Mouse (Mus musculus) midbrain, postnatal 0 days (tissue): ENCODE measurements around the gene Evx2. TPM values are rescaled to one million over a fixed set of nuclear protein-coding genes. Genes with fewer than 3 reads are reported as not detected.

Experiments
- ATAC-seq: fragments of 200-750 bp; cut with Nextera tagmentation; 2 replicates; pipeline ENCODE4 v1.8.0; 2017; ENCODE audit warnings: moderate number of reproducible peaks, mild to moderate bottlenecking, moderate TSS enrichment, moderate library complexity; ENCODE audit not compliant: low FRiP score
- DNase-seq: peaks from one replicate; pipeline ENCODE4 v3.0.0-alpha.2; 2015; ENCODE audit warnings: low spot score
- H3K27ac ChIP-seq: fragments of 300-500 bp; sonication (generic); 2 replicates; pipeline ENCODE4 v1.5.1; 2014; ENCODE audit warnings: low read depth, mild to moderate bottlenecking, low read length, mixed read lengths
- H3K27me3 ChIP-seq: fragments of 300-500 bp; sonication (generic); 2 replicates; pipeline ENCODE4 v1.6.1; 2014; ENCODE audit warnings: low read length, control low read depth, mixed read lengths; ENCODE audit not compliant: insufficient read depth
- H3K36me3 ChIP-seq: fragments of 300-500 bp; sonication (generic); 2 replicates; pipeline ENCODE4 v1.6.1; 2014; ENCODE audit warnings: low read length, control low read depth, mixed read lengths; ENCODE audit not compliant: insufficient read depth
- H3K4me1 ChIP-seq: fragments of 300-500 bp; sonication (generic); 2 replicates; pipeline ENCODE4 v1.6.1; 2014; ENCODE audit warnings: mild to moderate bottlenecking, control low read depth, antibody characterized with exemption, low read length, mixed read lengths; ENCODE audit not compliant: insufficient read depth
- H3K4me2 ChIP-seq: fragments of 300-500 bp; sonication (generic); 2 replicates; pipeline ENCODE4 v1.6.1; 2014; ENCODE audit warnings: low read depth, mild to moderate bottlenecking, low read length, mixed read lengths; ENCODE audit not compliant: poor library complexity, severe bottlenecking
- H3K4me3 ChIP-seq: fragments of 300-500 bp; sonication (generic); 2 replicates; pipeline ENCODE4 v1.5.1; 2014; ENCODE audit warnings: low read depth, mild to moderate bottlenecking, low read length, moderate library complexity
- H3K9ac ChIP-seq: fragments of 300-500 bp; sonication (generic); replicated peaks from 2 replicates; pipeline ENCODE4 v1.6.1; 2014; ENCODE audit warnings: mild to moderate bottlenecking, low read length, moderate library complexity, mixed read lengths; ENCODE audit not compliant: poor library complexity, severe bottlenecking
- H3K9me3 ChIP-seq: fragments of 300-500 bp; sonication (generic); 2 replicates; pipeline ENCODE4 v1.6.1; 2016; ENCODE audit warnings: low read length, control low read depth
- CTCF ChIP-seq: IDR thresholded peaks from 2 replicates; pipeline ENCODE4 v1.5.1; 2016; ENCODE audit warnings: antibody characterized with exemption, mild to moderate bottlenecking
- WGBS: fragments of 180-500 bp; shearing (Covaris S2); extraction: QIAGEN DNeasy Blood & Tissue Kit; methylation state at CpG from one replicate; pipeline ENCODE4 v1.1.7; 2014; 5-methylcytosine and 5-hydroxymethylcytosine counted together
- polyA plus RNA-seq: library from polyadenylated mRNA; unstranded; fragments of >200 nt; fragmentation: Nextera tagmentation; extraction: Ambion mirVana; gene quantifications from 2 replicates; pipeline ENCODE4 v1.2.1, GENCODE M21; 2015
- total RNA-seq: library from RNA; depleted of rRNA; stranded (reverse); fragments of >200 nt; gene quantifications from 2 replicates; pipeline ENCODE4 v1.2.3, GENCODE M21; 2014

Evx2 gene
- total and polyA plus RNA-seq, 2 experiments from 2014 or later = 0.33 to 4.2 TPM

DNA sequence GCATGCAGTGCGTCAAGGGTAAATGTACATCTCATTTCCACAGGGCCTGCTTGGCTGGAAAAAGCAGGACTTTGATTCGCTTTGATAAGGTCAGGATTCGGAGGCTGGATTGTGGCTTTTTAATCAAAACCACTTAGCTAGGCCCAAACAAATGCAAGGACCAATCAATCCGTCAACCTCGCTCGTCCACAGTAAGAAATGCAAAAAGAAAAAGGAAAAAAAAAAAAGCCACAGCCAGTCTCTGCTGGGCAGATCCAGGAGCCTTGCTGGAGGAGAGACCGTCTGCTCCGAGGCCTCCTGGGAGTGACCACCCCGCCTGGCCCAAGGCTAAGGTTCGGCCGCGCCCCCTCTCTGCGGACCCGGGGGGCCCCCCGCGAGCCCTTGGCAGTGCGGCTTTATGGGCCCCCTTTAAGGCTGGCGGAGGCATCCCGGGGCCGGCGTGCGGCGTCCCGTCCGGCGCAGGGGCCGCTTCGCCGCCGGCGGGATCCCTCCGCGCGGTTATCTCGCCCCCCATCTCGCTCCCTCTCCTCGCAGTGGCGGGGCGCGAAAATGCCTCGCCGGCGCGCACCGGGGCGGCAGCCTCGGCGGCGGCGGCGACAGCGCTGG lies 45.1 kb upstream of the Evx2 start, which contains the start of gene Hoxd8:
Gene Hoxd8, plus strand, starts transcription at position 223 of the 606 bp plus-strand sequence.
- no peak within 1 kb of the TSS for H3K9ac ChIP-seq
- peaks cover 86% of the 10 kb centered on the region for H3K27me3 ChIP-seq
- WGBS = under 1% methylated on average over 30 of the region's 52 CpGs
- DNase-seq (no peak), ATAC-seq (no peak)
- TF ChIP-seq CTCF = no peak
- no peaks in the 10 kb centered on the region for H3K36me3 ChIP-seq
- no peaks in the 10 kb centered on the region for H3K4me1 ChIP-seq
- no peaks in the 10 kb centered on the region for H3K9me3 ChIP-seq
- peak within 1 kb of the TSS; percentile 36 for H3K4me2 ChIP-seq
- no peak within 1 kb of the TSS for H3K27ac ChIP-seq
- peak within 1 kb of the TSS; percentile 24 for H3K4me3 ChIP-seq

DNA sequence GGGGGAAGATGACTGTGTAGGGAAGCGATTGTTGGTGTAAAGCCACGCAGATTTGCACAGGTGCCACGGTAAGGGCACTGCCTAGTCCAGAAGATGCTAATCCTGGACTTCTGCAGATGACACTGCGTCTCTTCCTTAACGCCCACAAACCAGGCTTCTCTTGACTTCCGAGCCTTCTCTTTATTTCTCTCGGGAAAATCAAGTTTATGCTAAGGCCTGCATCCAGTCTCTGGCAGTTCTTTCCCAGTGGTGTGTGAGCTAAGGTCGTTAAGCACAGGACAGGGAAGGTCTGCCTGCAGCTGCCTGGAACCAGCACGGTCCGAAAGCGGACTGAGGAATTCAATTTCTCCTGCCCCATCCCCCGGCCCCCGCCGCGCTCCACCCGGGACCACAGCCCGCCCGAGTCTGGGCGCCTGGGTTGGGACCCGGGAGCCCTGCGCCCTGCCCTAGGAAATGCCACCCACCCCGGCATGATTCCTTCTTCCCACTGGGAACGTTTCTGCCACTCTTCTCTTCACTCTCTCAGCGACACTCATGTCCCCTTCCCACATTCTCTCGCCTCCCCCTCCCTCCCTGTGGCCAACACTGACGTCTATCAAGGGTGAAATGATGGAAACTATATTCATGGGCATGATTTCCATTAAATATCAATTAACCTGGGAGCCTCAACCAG lies 44.5 kb upstream of the Evx2 start:
- Histone ChIP-seq H3K4me3 (no peak overlapping the region), H3K27ac (no peak overlapping the region), H3K27me3 (peaks cover 85% of the 10 kb centered on the region), H3K4me1 (no peaks in the 10 kb centered on the region), H3K9ac (no peak overlapping the region), H3K4me2 (no peak overlapping the region), H3K9me3 (no peaks in the 10 kb centered on the region), H3K36me3 (no peaks in the 10 kb centered on the region)
- DNase-seq (no peak), ATAC-seq (no peak)
- 3% methylated on average over 26 of the region's 26 CpGs for WGBS
- no peak for TF ChIP-seq CTCF

GRCm38 (mm10) chr2:74703317-74703716 lies 44.0 kb upstream of the Evx2 start:
- Histone ChIP-seq H3K27ac (no peak overlapping the region), H3K27me3 (peaks cover 83% of the 10 kb centered on the region), H3K9me3 (no peaks in the 10 kb centered on the region), H3K36me3 (no peaks in the 10 kb centered on the region), H3K4me2 (no peak overlapping the region), H3K4me3 (no peak overlapping the region), H3K4me1 (no peaks in the 10 kb centered on the region), H3K9ac (no peak overlapping the region)
- no peak for TF ChIP-seq CTCF
- DNase-seq (no peak), ATAC-seq (no peak)
- 3% methylated on average over 10 of the region's 10 CpGs for WGBS

DNA sequence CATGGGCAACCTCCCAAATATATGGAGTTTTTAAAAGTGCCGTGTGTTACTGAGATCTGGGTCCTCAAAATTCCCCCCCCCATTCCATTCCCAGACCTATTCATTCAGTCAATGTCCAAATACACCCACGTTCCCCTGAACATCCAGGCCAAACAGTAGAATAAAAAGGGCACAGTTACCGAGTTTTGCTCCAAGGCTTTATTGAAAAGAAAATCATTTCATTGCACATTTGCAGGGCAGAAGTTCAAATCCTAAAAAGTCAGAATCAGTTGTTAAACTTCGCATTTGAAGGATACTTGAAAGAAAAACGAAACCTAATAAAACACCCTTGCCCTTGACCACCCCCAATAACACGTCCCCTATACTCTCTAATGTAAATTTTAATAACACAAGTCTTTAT lies 43.5 kb upstream of the Evx2 start:
- Histone ChIP-seq H3K36me3 (no peaks in the 10 kb centered on the region), H3K27ac (no peak overlapping the region), H3K9me3 (no peaks in the 10 kb centered on the region), H3K9ac (no peak overlapping the region), H3K4me1 (0 out of 2 replicates have a peak, but pooled peaks cover under 1% of the 10 kb centered on the region), H3K4me3 (no peak overlapping the region), H3K27me3 (peaks cover 81% of the 10 kb centered on the region), H3K4me2 (no peak overlapping the region)
- 16% methylated on average over 6 of the region's 6 CpGs for WGBS
- TF ChIP-seq CTCF = no peak
- ATAC-seq (no peak), DNase-seq (no peak)

DNA sequence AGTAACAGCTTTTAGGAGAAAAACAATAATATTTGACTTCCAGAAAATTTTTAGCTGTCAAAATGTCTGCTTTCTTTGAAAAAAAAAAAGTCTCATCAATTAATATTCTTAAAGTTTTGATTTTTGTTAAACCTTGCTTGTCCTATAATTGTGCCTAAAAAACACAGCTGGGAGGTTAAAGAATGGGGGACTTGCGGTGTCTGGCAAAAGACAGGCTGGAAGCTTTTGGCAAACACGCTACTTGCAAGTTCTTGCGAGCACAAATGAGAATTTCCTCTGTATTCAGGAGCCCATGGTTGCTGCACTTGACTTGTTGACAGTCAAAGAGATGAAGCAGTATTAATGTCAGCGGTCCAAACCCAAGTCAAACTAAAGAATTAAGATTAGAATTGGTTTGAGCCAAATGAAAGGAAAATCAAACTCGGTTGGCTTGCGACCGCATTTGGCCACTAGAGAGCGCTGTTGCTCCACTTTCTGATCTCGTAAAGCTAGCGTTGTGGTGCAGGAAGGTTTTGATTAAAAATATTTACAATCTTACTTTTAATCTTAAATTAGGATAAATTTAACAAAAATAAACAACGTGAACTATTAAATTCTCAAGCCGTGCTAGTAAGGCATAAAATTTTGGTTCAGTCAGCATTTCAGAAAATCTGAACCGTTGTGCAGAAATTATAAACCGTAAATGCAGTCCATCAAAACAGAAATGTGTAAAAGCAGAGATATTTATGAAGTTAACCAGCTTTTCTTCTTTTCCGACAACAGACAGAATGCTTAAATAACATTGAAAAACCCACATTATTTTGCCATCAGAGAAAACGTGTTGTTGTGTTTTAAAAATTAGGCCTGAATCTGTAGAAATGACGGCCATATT lies 42.8 kb upstream of the Evx2 start:
- WGBS = 12% methylated on average over 17 of the region's 17 CpGs
- Histone ChIP-seq H3K36me3 (no peaks in the 10 kb centered on the region), H3K4me2 (no peak overlapping the region), H3K4me3 (no peak overlapping the region), H3K27ac (no peak overlapping the region), H3K27me3 (peaks cover 81% of the 10 kb centered on the region), H3K9me3 (no peaks in the 10 kb centered on the region), H3K4me1 (0 out of 2 replicates have a peak, but pooled peaks cover 2% of the 10 kb centered on the region), H3K9ac (no peak overlapping the region)
- peak; percentile 91 for TF ChIP-seq CTCF
- ATAC-seq (no peak), DNase-seq (peak; percentile 81)
